ENCODE assay signal across 8 mouse cellular contexts in the genomic region with DNA sequence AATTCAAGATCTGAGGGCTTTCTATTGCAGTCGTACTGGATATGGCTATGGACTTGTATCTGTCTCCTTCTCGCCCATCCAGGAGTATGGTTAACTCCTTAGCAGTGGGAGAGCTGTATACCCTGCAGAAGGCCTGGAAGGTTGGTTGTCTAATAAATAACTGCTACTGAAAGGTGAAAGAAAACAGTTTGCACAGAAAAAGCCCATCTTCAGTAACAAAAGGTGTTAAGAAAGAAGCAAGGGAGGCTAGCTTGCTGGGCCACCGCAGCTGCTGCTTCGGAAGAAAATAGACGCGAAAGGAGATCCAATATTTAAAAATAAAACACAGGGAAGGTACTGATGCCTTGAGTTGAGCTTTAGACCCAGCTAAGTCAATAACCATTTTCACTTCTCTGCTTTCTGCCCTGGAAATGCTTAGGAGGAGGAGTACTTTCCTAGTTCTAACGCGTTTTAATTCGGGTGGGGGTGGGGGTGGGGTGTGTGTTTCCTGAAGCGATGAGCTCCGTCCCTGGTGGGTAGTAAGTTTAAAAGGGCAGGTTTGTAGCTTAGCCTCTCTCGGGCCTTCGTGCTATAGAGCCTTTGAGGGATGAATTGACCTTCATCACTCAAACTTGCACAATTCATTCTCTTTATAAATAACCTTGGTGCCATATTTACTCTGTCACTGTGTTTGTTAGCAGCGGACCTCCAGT. TPM values are rescaled to one million over a fixed set of nuclear protein-coding genes. Genes with fewer than 3 reads are reported as not detected.
A peak's percentile ranks its signal among the peaks of the same experiment; 100 is the strongest.
DNase-seq lines count a peak whose midpoint lies in the region; ATAC-seq lines count a peak whose summit lies in the region.

No protein-coding gene starts in this region.

- H3K9ac ChIP-seq in midbrain, embryonic 15.5 days, result peak overlapping the region; percentile 67

- peak; percentile 19 for DNase-seq in embryo, embryonic 9.5 days (ENCODE audit: extremely low spot score)
- no peak for DNase-seq in embryo, embryonic 10 days (ENCODE audit: low spot score)
- peak; percentile 11 for DNase-seq in 416B (ENCODE audit: low read depth)
- peak; percentile 13 for DNase-seq in embryonic facial prominence, embryonic 10.5 days (ENCODE audit: low spot score)
- DNase-seq in thymus, postnatal 36 days, result no peak
- DNase-seq in urinary bladder, postnatal 36 days (ENCODE audit: low spot score in 2 of 2), result no peak

- H3K36me3 ChIP-seq in embryonic facial prominence, embryonic 10.5 days (replicated peaks), result no peaks in the 10 kb centered on the region
- H3K36me3 ChIP-seq in midbrain, embryonic 15.5 days (replicated peaks), result no peaks in the 10 kb centered on the region

- H3K27me3 ChIP-seq in embryonic facial prominence, embryonic 10.5 days (replicated peaks; ENCODE audit: low read depth, poor library complexity, severe bottlenecking), result no peaks in the 10 kb centered on the region
- no peaks in the 10 kb centered on the region for H3K27me3 ChIP-seq in midbrain, embryonic 15.5 days (replicated peaks)

- peak overlapping the region; percentile 72 for H3K4me3 ChIP-seq in embryonic facial prominence, embryonic 10.5 days
- H3K4me3 ChIP-seq in midbrain, embryonic 15.5 days, result peak overlapping the region; percentile 75

- peak overlapping the region; percentile 56 for H3K4me2 ChIP-seq in midbrain, embryonic 15.5 days

- no peaks in the 10 kb centered on the region for H3K9me3 ChIP-seq in embryonic facial prominence, embryonic 10.5 days
- no peaks in the 10 kb centered on the region for H3K9me3 ChIP-seq in midbrain, embryonic 15.5 days

- H3K27ac ChIP-seq in embryonic facial prominence, embryonic 10.5 days (replicated peaks), result peak overlapping the region; percentile 82
- peak overlapping the region; percentile 76 for H3K27ac ChIP-seq in midbrain, embryonic 15.5 days

- 24% methylated on average over 14 of the region's 14 CpGs for WGBS in embryonic facial prominence, embryonic 10.5 days
- 16% methylated on average over 14 of the region's 14 CpGs for WGBS in midbrain, embryonic 15.5 days

- peak; percentile 23 for ATAC-seq in inflammation-experienced regulatory T-cells, adult 6 months
- ATAC-seq in midbrain, embryonic 15.5 days (replicated peaks), result no peak; the same call in none of the 2 replicates

- peaks cover 7% of the 10 kb centered on the region; the same call in 1 of the 2 replicates for H3K4me1 ChIP-seq in embryonic facial prominence, embryonic 10.5 days
- H3K4me1 ChIP-seq in midbrain, embryonic 15.5 days, result peaks cover 5% of the 10 kb centered on the region

RNA-seq across cellular contexts. Expression of gene Usp45, which starts 0.6 kb away (rescaled TPM):
- 10.8 and 12.3 TPM in 2 replicates for polyA plus RNA-seq in embryonic facial prominence, embryonic 10.5 days (2016; fragmentation: Nextera tagmentation; extraction: Ambion mirVana)
- 10 to 100 TPM; 18.8 to 21.5 (median 21.1) TPM for polyA plus RNA-seq in inflammation-experienced regulatory T-cells, adult 6 months (2017; shearing (Covaris generic))
- 5.9 TPM in 2 replicates for polyA plus RNA-seq in midbrain, embryonic 15.5 days (2015; fragmentation: Nextera tagmentation; extraction: Ambion mirVana)

RNA-seq across cellular contexts. Expression of gene Tstd3, which starts 0.7 kb away (rescaled TPM):
- 21.3 and 24.3 TPM in 2 replicates for polyA plus RNA-seq in embryonic facial prominence, embryonic 10.5 days (2016; fragmentation: Nextera tagmentation; extraction: Ambion mirVana)
- 10 to 100 TPM; 22.5 to 49.5 (median 27.5) TPM for polyA plus RNA-seq in inflammation-experienced regulatory T-cells, adult 6 months (2017; shearing (Covaris generic))
- 25.3 and 27.8 TPM in 2 replicates for polyA plus RNA-seq in midbrain, embryonic 15.5 days (2015; fragmentation: Nextera tagmentation; extraction: Ambion mirVana)

RNA-seq across cellular contexts. Expression of gene Ccnc, which starts 38.8 kb away (rescaled TPM):
- polyA plus RNA-seq in embryonic facial prominence, embryonic 10.5 days (2016; fragmentation: Nextera tagmentation; extraction: Ambion mirVana), result 46.6 TPM in 2 replicates
- polyA plus RNA-seq in inflammation-experienced regulatory T-cells, adult 6 months (2017; shearing (Covaris generic)), result 10 to 100 TPM; 31.1 to 65.5 (median 40.1) TPM
- 60.5 and 63.4 TPM in 2 replicates for polyA plus RNA-seq in midbrain, embryonic 15.5 days (2015; fragmentation: Nextera tagmentation; extraction: Ambion mirVana)

Comparison
In these comparisons a context has a peak if more than half of its experiments do, and no peak if none do; other contexts are left out.
1. DNase-seq: peak in embryo, embryonic 9.5 days (single experiment), 416B (single experiment) and embryonic facial prominence, embryonic 10.5 days (single experiment); none in embryo, embryonic 10 days (single experiment), thymus, postnatal 36 days (0 of 2) and urinary bladder, postnatal 36 days (0 of 2).